Mouse (Mus musculus) liver, adult 2 months (tissue): Measurements from ENCODE around the gene Kbtbd4.

Experiments
- CTCF ChIP-seq: fragments of 200-500 bp; IDR thresholded peaks from 2 replicates; pipeline ENCODE4 v1.5.1; 2011; ENCODE audit warnings: low read depth, low read length, control low read depth
- POLR2A ChIP-seq: fragments of 200-500 bp; IDR thresholded peaks from 2 replicates; pipeline ENCODE4 v1.6.1; 2011; ENCODE audit warnings: low read length, control low read depth; ENCODE audit not compliant: insufficient read depth; ENCODE audit errors: extremely low read depth

GRCm38 (mm10) chr2:90877584-90878259 is 26.8 kb upstream of the Kbtbd4 start:
- no peak for TF ChIP-seq CTCF
- no peak for TF ChIP-seq POLR2A
